Mouse (Mus musculus): ENCODE results near the gene Gcnt2.
"Not testable (repeated sequence)": the region's sequence is repeated elsewhere in the genome, so short reads cannot be mapped to it uniquely, and the experiment has no call there.

Gcnt2 gene

DNA sequence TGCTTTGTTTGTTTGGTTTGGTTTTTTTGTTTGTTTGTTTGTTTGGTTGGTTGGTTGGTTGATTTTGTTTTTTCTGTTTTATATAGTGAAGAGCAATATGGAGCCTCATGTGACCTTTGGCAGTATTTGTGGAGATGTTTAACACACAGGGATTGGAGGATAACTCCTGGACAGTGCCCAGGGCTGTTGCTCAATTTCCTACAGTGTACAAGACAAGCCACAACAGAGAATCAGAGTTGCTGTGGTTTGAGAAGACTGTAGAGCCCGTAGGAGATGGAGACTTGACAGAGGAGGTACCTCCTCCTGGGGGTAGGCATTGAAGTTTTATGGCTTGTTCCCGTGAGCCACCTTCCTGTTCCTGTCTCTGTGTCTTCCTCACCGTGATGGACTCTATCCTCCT, 87.0 kb downstream of the Gcnt2 start:
- DNase-seq: no peak

DNA sequence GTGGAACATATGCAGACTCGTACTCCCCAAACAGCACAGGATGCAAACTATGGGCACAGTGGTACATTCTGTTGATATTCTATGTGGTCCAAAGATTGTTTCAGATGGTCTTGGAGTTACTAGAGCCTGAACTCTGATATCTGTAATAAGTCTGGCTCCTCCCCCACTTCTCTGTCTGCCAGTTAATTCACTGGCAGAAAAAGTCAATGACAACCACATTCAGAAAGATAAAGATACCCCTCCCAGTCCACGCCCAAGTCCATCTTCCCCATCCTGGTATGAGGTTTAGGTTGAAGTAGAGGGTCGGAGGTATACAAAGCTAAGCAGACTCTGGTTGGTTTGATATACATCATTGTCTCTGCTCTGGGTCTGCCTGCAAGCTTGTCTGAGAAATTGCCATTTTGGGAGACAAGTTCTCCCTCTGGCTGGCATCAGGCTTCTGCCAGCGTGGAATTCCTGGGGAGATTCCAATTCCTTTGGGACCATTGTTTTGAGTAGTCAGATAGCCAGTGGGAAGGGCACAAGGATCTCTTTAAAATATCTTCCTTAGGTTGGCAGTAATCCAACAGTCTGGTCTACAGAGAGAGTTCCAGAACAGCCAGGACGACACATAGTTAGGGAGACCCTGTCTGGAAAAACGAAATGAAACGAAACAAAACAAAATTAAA, 88.1 kb downstream of the Gcnt2 start:
- DNase-seq: no peak

GRCm38 (mm10) chr13:40951386-40951976, 91.9 kb downstream of the Gcnt2 start:
- DNase-seq: no peak

DNA sequence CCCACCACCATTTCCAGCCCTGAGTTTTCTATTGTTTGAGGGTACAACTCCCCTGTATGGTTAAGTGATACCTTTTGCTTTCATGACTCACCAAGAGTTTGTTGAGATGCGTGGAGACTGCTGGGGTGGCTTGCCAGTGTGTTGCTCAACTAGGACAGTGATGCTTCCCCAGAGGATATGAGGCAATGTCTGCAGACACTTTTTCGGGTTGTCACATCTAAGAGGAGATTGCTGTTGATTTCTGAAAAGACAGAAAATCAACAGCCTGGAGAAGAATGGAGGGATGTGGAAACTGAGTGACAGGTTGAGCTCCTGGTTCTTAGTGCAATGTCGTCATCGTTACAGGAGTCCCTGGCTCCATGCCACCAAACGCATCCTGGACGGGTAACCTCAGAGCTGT, 93.7 kb downstream of the Gcnt2 start:
- no peak for DNase-seq

GRCm38 (mm10) chr13:40955773-40956172, 96.2 kb downstream of the Gcnt2 start:
- DNase-seq: no peak

DNA sequence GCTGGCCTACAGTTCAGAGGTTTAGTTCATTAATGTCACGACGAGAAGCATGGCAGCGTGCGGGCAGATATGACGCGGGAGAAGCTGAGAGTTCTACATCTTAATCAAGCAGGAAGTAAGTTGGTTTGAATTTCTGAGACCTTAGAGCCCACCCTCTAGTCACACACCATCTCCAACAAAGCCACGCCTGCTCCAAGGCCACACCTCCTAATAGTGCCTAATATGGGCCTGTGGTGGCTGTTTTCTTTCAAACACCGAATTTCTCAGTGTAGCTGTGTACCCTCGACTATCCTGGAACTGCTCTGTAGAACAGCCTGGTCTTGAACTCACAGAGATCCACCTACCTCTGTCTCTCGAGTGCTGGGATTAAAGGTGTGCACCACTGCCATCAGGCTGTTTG, 108.1 kb downstream of the Gcnt2 start:
- DNase-seq: no peak

DNA sequence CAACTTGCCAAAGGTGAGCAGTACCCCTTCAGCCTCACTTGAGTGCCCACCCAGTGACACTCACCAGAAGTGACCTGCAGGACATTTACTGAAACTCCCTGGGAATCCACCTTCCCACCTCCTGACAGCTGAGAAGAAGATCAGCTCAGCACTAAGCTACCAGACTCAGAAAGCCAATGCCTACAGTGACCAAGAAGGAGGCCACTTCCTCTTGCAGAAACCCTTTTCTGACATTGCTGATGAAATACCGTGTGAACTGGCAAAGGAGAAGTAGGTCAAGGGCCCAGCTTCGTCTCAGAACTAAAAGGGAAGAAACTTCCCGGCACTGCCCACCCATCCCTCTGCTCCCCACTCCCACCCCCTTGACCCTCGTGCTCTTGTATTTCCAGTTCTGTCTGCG, 109.0 kb downstream of the Gcnt2 start:
- DNase-seq: no peak

- DNase-seq: no peak
Measured at GRCm38 (mm10) chr13:40969761-40970390, 110.3 kb downstream of the Gcnt2 start.

- DNase-seq: no peak
Measured at GRCm38 (mm10) chr13:40971261-40971660, 111.7 kb downstream of the Gcnt2 start.

DNA sequence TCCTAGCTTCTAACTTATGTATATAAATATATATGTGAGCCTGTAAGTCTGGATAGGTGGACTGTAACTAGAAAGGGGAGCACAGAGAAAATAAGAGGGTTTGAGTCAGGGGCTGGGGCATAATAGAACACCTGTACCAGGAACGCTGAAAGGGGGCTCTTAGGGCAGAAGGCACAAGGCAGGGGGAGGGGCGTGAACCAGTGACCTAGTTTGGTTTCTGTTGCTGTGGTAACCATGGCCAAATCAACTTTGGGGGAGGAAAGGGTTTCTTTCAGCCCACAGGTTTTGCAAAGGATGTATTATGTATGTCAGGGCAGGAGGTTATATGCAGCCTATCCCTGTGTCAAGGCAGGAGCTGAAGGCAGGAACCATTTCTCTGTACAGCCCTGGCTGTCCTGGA, 112.3 kb downstream of the Gcnt2 start:
- no peak for DNase-seq

DNA sequence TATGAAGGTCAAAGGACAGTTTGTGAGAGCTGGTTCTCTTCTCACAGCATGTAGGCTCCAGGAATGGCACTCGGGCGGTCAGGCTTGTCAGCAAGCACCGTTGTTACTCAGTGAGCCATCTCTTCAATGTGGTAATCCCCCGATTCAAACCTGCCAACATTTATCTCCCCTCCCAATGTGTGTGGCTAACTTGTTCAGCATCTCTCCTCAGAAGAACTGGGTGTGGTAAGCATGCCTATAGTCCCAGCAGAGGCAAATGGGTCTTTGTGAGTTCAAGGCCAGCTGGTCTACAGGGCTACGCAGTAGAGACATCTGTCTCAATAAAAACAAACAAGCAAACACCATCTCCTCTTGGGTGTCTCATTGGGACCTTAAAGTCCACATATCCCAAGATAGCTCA, 113.4 kb downstream of the Gcnt2 start:
- DNase-seq: no peak

GRCm38 (mm10) chr13:40977609-40978008, 118.1 kb downstream of the Gcnt2 start:
- peak in 1 of 2 experiments; percentile 46 for DNase-seq

GRCm38 (mm10) chr13:40978652-40979051, 119.1 kb downstream of the Gcnt2 start:
- DNase-seq: no peak

- no peak for DNase-seq
Measured at GRCm38 (mm10) chr13:40979321-40979720, 119.8 kb downstream of the Gcnt2 start.

- DNase-seq: no peak
Measured at GRCm38 (mm10) chr13:40982759-40983158, 123.2 kb downstream of the Gcnt2 start.

- DNase-seq: no peak
Measured at GRCm38 (mm10) chr13:40986081-40986480, 126.5 kb downstream of the Gcnt2 start.

- not testable (repeated sequence) for DNase-seq
Measured at GRCm38 (mm10) chr13:40987608-40988303, 128.2 kb downstream of the Gcnt2 start.

- no peak for DNase-seq
Measured at GRCm38 (mm10) chr13:40988418-40988817, 128.9 kb downstream of the Gcnt2 start.

DNA sequence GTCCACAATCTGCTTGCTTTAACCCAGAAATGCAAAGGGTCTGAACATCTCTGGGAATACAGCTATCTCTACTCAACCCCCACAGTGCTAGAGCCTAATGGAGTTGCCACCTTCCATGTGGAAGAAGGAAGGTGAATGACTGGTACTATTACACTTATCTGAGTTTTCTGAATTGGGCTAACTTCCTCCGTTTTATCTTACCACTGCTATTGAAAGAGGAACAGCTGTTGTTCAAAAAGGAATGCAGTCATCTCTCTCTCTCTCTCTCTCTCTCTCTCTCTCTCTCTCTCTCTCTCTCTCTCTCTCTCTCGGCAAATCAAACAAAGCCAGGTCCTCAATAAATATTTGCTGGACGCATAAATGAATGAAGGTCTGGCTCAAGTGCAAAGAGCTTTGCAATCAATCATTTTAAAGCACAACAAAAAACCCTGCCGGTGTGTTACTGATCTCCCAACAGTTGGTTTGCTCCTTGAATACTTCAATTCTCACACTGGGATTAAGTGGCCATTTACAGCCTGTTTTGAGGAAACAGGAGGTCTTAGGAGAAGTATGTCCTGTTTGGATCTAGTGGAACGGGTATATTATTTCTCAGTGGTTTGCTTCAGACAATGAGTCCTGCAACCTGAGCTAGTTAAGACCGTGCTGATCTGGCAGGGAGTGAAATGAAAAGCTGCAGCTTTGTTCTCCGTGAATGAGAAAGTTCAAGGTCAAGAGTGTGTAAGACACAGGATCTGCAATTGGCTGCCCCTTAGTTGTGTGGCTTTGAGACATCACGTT, 135.1 kb downstream of the Gcnt2 start:
- no peak for DNase-seq

DNA sequence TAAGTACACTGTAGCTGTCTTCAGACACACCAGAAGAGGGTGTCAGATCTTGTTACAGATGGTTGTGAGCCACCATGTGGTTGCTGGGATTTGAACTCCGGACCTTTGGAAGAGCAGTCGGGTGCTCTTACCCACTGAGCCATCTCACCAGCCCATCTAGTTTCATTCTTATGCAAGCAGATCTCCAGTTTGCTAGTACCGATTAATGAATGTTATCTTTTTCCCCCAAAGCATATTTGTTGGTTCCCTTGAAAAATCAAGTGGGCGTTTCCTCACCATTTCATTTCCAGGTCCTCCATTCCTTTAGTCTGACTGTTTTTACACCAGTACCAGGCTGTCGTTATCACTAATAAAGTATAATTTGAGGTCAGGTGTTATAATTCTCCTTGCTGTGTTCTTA, 139.0 kb downstream of the Gcnt2 start:
- DNase-seq: not testable (repeated sequence)

- DNase-seq: peak in 1 of 2 experiments; percentile 16
Measured at GRCm38 (mm10) chr13:41000140-41000925, 140.8 kb downstream of the Gcnt2 start.

Measured in spleen, adult 18-20 months (tissue).